Mouse (Mus musculus): ENCODE data around the gene Irf2bp2.

DNA sequence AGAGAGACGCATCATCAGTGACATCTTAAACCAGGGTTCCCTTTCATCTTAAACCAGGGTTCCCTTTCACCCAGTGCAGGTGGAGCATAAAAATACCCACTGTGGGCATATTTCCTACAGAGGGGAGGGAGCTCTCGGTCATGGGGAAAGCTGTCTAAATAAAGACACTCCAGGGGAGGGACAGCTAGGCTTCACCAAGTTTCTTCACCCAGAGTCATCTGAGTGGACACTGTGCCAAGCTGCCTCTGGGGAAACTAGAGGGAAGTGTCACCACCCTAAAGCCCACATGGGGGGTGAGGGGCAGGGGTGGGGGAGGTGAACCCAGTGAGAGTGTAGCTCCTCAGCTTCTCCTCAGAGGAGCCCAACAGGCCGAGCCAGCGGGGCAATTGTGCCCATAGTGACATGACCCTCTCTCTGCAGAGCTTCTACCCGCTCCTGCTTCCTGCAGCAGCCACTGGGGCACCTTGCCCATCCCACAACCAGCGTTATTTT lies 27.8 kb downstream of the Irf2bp2 start:
- TF ChIP-seq CTCF (IDR thresholded peaks at IDR 0.05; ENCODE audit: extremely low read depth, insufficient read length, insufficient replicate concordance, low read depth, low read length) (no peak), POLR2A (IDR thresholded peaks at IDR 0.05; ENCODE audit: low read depth, low read length) (no peak)
